Mouse (Mus musculus) forebrain, embryonic 12.5 days (tissue): Measurements from ENCODE around the gene Atp5d. TPM values are rescaled to one million over a fixed set of nuclear protein-coding genes. Genes with fewer than 3 reads are reported as not detected.

Experiments used
- ATAC-seq: fragments of 200-750 bp; cut with Nextera tagmentation; 2 replicates; pipeline ENCODE4 v1.8.0; 2017; ENCODE audit warnings: moderate TSS enrichment; ENCODE audit not compliant: low FRiP score
- H3K27ac ChIP-seq: fragments of 300-500 bp; sonication (generic); 2 replicates; pipeline ENCODE4 v1.5.1; 2016; ENCODE audit warnings: mild to moderate bottlenecking
- H3K27me3 ChIP-seq: fragments of 300-500 bp; sonication (generic); 2 replicates; pipeline ENCODE4 v1.6.1; 2016; ENCODE audit warnings: mild to moderate bottlenecking
- H3K36me3 ChIP-seq: fragments of 300-500 bp; sonication (generic); replicated peaks from 2 replicates; pipeline ENCODE4 v1.6.1; 2016; ENCODE audit warnings: mild to moderate bottlenecking
- H3K4me1 ChIP-seq: fragments of 300-500 bp; sonication (generic); 2 replicates; pipeline ENCODE4 v1.6.1; 2016
- H3K4me2 ChIP-seq: fragments of 300-500 bp; sonication (generic); 2 replicates; pipeline ENCODE4 v1.6.1; 2016; ENCODE audit warnings: mild to moderate bottlenecking, moderate library complexity
- H3K4me3 ChIP-seq: fragments of 300-500 bp; sonication (generic); replicated peaks from 2 replicates; pipeline ENCODE4 v1.5.1; 2016; ENCODE audit warnings: mild to moderate bottlenecking
- H3K9ac ChIP-seq: fragments of 300-500 bp; sonication (generic); 2 replicates; pipeline ENCODE4 v1.6.1; 2016; ENCODE audit warnings: mild to moderate bottlenecking
- H3K9me3 ChIP-seq: fragments of 300-500 bp; sonication (generic); 2 replicates; pipeline ENCODE4 v1.6.1; 2016
- WGBS: fragments of 180-500 bp; shearing (Covaris S2); methylation state at CpG from one replicate; pipeline ENCODE4 v1.1.7; 2016; 5-methylcytosine and 5-hydroxymethylcytosine counted together
- polyA plus RNA-seq: library from polyadenylated mRNA; unstranded; fragments of >200 nt; fragmentation: Nextera tagmentation; extraction: Ambion mirVana; gene quantifications from 2 replicates; pipeline ENCODE4 v1.2.1, GENCODE M21; 2016

Atp5d gene
- polyA plus RNA-seq, 1 experiment from 2014 or later, result 428 TPM

DNA sequence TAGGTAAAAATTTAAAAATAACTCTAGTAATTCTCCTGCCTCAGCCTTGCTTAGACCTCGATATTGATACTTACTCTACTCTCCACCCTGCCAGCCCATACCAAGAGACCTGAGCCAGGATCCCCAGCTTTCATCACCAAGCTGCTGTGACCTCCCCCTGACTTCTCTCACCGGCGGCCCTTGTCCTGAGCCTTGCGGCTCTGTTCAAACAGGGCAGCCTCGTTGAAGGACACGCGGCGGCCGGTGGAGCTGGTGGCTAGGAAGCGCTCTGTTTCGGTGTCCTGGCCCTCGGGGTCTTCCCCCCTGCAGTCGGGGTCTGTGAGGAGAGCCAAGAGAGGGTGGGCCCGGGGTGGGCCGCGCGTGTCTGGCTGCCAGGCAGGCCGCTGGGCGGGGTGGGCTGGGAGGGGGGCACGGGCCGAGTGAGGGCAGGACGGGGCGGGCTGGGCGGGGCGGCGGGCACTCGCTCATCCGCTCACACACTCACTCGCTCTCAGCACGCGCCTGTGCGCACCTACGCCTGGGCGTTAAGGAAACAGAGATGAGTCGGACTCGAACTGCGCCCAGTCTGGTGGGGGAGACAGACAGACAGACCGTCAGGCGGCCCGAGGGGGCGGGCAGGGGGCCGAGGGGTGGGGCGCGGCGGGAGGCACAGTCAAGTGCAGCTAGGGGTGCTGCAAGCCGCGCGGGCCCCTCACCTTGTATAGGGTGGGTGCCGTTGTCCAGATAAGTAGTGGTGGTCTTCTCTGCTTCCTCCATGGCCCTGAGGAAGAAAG is 2.1 kb upstream of the Atp5d start:
- H3K4me2 ChIP-seq, result peak overlapping the region; percentile 95
- H3K9ac ChIP-seq, result no peak overlapping the region
- no peaks in the 10 kb centered on the region for H3K9me3 ChIP-seq
- peaks cover 64% of the 10 kb centered on the region for H3K27me3 ChIP-seq
- H3K36me3 ChIP-seq, result peaks cover 47% of the 10 kb centered on the region
- 0 out of 2 replicates have a peak overlapping the region, but pooled peaks have one; percentile 90 for H3K27ac ChIP-seq
- no peak for ATAC-seq
- peaks cover 57% of the 10 kb centered on the region for H3K4me1 ChIP-seq
- H3K4me3 ChIP-seq, result peak overlapping the region; percentile 72
- WGBS, result 14% methylated on average over 40 of the region's 49 CpGs

DNA sequence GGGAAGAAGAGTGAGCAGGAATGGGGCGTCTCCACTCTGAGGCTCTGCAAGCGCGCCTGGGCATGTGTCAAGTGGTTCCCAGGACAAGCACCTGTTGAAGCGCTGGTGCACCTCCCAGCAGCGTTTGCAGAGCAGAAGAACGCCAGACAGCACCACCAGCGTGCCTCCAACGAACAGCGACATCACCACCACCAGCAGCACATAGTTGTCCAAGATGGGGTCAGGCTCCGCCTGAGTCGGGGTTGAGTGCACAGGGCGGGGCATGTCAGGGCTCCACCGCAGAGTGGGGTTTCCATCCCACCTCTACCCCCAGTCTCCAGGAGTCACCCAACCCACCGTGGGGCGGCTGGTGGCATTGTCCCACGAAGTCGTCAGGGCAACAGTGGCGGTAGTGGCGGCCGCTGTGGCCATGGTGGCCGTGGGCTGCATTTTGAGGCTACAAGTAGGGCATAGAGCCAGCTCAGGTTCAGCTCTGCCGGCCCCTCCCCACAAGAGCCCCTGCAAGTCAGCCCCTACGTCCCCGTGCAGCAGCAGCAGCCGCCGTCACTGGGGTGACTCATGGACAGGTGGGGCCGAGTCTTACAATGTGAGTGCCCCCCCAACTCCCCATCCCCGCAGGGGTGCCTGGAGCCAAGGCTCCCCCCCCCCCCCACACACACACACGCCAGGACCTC is 1.3 kb upstream of the Atp5d start:
- Histone ChIP-seq H3K9me3 (no peaks in the 10 kb centered on the region), H3K4me3 (peak overlapping the region; percentile 72), H3K27me3 (peaks cover 59% of the 10 kb centered on the region), H3K4me1 (peaks cover 56% of the 10 kb centered on the region), H3K4me2 (peak overlapping the region; percentile 95), H3K9ac (peak overlapping the region; percentile 91), H3K27ac (peak overlapping the region; percentile 90), H3K36me3 (peaks cover 41% of the 10 kb centered on the region)
- no peak for ATAC-seq
- WGBS, result 4% methylated on average over 27 of the region's 29 CpGs

DNA sequence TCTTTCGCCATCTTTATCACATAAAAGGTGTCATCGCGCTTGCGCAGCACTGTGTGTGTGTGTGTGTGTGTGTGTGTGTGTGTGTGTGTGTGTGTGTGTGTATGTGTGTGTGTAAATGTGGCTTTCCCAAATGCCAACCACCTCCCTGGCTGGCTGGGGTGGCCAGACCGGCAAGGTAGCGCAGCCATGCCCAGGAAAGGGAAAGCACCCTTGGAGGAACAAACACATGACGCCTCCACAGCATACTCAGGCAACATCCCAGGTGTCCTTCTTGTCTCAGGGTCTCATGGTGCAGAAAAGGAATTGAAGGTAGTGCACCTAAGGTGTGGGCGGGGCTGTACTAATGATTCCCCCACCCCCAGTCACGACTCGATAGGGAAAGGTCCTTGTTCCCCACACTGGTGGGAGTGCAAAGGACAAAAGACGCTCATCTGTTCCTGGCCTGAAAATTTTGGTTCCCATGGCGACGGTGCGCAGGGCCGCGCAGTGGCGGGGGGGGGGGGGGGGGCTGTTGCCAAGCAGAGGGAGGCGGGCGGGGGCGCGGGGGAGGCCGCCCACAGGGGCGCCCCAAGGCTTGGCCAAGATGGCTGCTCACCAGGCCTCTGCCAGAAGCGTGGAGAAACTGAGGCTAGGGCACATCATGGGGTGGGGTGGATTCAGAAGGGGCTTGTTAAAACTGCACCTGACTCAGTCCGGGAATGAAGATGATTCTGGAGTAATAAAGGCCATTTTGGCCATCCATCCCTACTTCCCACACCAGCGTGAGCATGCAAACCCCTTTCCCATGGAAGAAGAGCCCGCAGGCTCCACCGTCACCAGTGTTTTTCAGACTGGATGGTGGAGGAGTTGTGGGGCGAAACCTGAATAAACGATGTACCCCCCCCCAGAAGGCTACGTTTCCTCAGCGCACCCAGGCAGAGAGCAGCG is 543 bp upstream of the Atp5d start:
- WGBS, result 3% methylated on average over 27 of the region's 33 CpGs
- peaks cover 58% of the 10 kb centered on the region for H3K4me1 ChIP-seq
- H3K4me3 ChIP-seq, result peak overlapping the region; percentile 72
- 0 out of 2 replicates have a peak, but pooled peaks have one; percentile 3 for ATAC-seq
- peaks cover 51% of the 10 kb centered on the region for H3K27me3 ChIP-seq
- H3K27ac ChIP-seq, result peak overlapping the region; percentile 90
- H3K9ac ChIP-seq, result peak overlapping the region; percentile 91
- H3K36me3 ChIP-seq, result peaks cover 33% of the 10 kb centered on the region
- H3K9me3 ChIP-seq, result no peaks in the 10 kb centered on the region
- H3K4me2 ChIP-seq, result peak overlapping the region; percentile 95

DNA sequence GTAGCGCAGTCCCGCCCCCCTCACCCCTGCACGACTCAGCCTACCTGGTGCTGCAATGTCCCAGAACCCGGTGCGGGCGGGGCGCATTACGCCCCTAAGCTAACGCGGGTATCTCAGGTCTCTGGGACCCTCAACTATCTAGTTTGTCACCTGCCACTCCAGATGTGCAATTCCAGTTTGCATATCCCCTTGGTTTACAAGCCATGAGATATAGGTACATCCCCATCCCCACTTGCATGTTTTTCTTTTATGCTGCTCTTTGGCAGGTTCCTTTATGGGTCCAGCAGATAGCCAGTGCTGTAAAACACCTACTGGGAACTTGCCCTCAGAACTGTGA is 975 bp downstream of the Atp5d start:
- Histone ChIP-seq H3K27me3 (peaks cover 45% of the 10 kb centered on the region), H3K4me3 (peak overlapping the region; percentile 72), H3K9me3 (no peaks in the 10 kb centered on the region), H3K36me3 (peaks cover 31% of the 10 kb centered on the region), H3K4me1 (peaks cover 70% of the 10 kb centered on the region), H3K27ac (peak overlapping the region; percentile 90), H3K4me2 (peak overlapping the region; percentile 95), H3K9ac (peak overlapping the region; percentile 91)
- no peak for ATAC-seq
- 0% methylated on average over 9 of the region's 10 CpGs for WGBS

DNA sequence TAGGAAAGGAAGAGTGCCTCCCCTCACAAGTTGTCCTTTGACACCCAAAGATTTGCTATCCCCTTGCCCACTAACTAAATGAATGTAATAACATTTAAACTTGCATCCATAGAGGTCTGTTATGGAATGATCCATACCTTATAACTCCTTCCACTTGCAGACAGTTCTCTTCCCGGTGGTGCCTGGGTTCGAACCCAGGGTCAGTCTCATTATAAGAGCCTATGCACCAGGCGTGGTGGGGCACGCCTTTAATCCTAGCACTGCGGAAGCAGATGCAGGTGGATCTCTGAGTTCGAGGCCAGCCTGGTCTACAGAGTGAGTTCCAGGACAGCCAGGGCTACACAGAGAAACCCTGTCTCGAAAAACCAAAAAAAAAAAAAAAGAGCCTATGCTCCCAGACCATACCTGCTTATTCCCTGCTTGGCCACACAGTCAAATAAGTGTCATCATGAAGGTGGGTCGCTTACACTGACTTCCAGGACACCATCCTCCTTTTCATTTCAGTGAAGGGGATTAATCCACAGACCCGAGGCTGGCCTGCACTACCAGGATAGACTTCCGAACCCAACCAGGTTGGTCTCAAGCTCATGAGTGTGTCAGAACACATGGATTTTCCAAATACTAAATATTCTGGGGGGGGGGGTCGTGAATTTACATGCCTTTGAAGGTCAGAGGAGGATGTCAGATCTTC is 1.7 kb downstream of the Atp5d start:
- Histone ChIP-seq H3K27me3 (peaks cover 38% of the 10 kb centered on the region), H3K4me1 (peaks cover 73% of the 10 kb centered on the region), H3K27ac (no peak overlapping the region), H3K9ac (0 out of 2 replicates have a peak overlapping the region, but pooled peaks have one; percentile 51), H3K9me3 (no peaks in the 10 kb centered on the region), H3K4me3 (peak overlapping the region; percentile 72; the same call in 1 of the 2 replicates), H3K4me2 (0 out of 2 replicates have a peak overlapping the region, but pooled peaks have one; percentile 89), H3K36me3 (peaks cover 31% of the 10 kb centered on the region)
- 78% methylated on average over 11 of the region's 11 CpGs for WGBS
- ATAC-seq, result no peak

DNA sequence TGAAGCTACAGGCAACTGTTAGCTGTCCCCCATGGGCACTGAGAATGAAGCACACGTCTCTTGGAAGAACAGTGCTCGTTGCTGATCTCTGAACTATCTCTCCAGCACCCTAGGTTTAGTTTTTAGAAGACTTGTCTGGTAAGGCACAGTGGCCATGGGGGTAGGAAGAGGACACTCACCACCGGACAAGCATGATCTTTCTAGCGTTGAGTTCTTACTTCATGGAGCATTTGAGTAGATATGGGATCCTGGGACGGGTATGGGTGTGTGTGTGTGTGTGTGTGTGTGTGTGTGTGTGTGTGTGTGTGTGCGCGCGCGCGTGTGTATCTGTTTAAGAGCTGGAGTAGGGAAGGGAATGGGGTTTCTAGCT is 2.2 kb downstream of the Atp5d start, which contains the start of gene Cbarp:
Cbarp (minus strand) TSS at position 170 of the 370 bp plus-strand sequence.
- peak within 1 kb of the TSS; percentile 90 for H3K27ac ChIP-seq
- peak within 1 kb of the TSS; percentile 72 for H3K4me3 ChIP-seq
- 76% methylated on average over 10 of the region's 10 CpGs for WGBS
- H3K9me3 ChIP-seq, result no peaks in the 10 kb centered on the region
- H3K9ac ChIP-seq, result peak within 1 kb of the TSS; percentile 51
- H3K36me3 ChIP-seq, result peaks cover 31% of the 10 kb centered on the region
- H3K4me2 ChIP-seq, result peak within 1 kb of the TSS; percentile 95
- no peak for ATAC-seq
- H3K27me3 ChIP-seq, result peaks cover 33% of the 10 kb centered on the region
- peaks cover 78% of the 10 kb centered on the region for H3K4me1 ChIP-seq

DNA sequence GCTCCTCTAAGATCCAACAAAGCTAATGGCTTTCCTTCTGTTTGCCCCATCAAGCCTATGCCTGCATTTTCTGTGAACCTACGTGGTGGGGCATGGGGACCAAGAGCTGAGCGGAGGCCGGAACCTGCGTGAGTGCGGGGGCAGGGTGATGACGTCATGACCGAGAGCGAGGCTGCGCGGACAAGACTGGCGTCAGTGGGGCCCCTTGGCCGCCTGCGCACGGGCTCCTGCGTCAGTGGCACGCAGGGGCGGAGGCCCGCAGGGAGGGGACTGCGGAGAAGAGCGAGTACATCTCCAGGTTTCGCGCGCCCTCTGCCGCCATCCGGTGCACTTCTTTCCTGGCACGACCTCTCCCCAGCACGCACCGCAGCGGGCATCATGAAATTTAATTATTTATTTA is 2.8 kb downstream of the Atp5d start:
- Histone ChIP-seq H3K4me2 (peak overlapping the region; percentile 89), H3K4me3 (peak overlapping the region; percentile 65), H3K27me3 (peaks cover 27% of the 10 kb centered on the region), H3K9ac (peak overlapping the region; percentile 51), H3K36me3 (peaks cover 31% of the 10 kb centered on the region), H3K9me3 (no peaks in the 10 kb centered on the region), H3K4me1 (peaks cover 82% of the 10 kb centered on the region), H3K27ac (peak overlapping the region; percentile 82)
- WGBS, result under 1% methylated on average over 29 of the region's 29 CpGs
- ATAC-seq, result peak; percentile 51

DNA sequence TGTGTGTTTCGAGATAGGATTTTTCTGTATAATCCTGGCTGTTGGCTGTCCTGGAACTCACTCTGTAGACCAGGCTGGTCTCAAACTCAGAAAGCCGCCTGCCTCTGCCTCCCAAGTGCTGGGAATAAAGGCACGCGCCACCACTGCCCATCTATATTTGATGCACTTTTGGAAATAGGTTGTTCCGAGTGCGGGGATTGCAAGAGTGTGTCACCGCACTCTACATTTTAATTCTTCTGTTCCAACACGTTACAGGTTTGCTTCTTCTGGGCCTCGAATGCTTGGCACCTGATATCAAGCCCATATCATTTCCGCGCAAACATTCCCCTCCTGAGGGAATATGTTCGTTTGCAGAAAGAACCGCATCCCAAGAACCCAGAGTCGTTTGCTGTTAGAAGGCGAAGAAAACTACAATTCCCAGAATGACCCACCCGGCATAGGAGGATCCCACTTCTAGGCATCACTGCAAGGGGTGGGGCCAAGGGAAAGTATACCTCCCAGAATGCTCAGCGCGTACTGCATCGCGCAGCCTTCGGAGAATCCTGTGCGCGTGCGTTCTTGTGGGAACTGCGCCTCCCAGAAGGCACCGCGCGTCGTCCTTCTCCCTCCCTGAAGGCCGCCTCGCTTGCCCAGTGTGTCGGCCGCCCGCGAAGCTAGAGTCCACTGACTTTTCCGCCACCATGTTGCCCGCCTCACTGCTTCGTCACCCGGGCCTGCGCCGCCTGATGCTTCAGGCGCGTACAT is 3.5 kb downstream of the Atp5d start:
- Histone ChIP-seq H3K4me2 (peak overlapping the region; percentile 89), H3K27ac (peak overlapping the region; percentile 82), H3K9ac (peak overlapping the region; percentile 81), H3K4me1 (peaks cover 81% of the 10 kb centered on the region), H3K36me3 (peaks cover 34% of the 10 kb centered on the region), H3K27me3 (peaks cover 20% of the 10 kb centered on the region), H3K9me3 (no peaks in the 10 kb centered on the region), H3K4me3 (peak overlapping the region; percentile 65)
- 1% methylated on average over 43 of the region's 43 CpGs for WGBS
- peak; percentile 83 for ATAC-seq

DNA sequence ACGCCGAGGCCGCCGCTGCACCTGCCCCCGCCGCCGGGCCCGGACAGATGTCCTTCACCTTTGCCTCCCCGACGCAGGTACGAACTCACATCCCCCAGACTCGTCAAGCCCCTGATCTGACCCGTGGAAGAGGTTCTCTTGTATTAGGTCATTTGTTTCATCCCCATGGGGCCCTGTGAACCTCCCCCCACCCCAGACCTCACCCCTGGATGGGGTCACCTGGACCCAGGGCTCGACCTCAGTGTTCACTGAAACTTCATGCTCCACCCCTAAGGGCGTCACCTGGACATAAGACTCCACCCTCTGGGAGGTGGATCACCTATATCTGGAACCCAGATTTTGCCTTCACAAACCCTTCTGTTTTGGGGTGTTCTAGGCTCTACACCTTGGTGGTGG is 4.1 kb downstream of the Atp5d start:
- peak overlapping the region; percentile 75 for H3K27ac ChIP-seq
- H3K4me1 ChIP-seq, result peaks cover 81% of the 10 kb centered on the region
- under 1% methylated on average over 15 of the region's 15 CpGs for WGBS

DNA sequence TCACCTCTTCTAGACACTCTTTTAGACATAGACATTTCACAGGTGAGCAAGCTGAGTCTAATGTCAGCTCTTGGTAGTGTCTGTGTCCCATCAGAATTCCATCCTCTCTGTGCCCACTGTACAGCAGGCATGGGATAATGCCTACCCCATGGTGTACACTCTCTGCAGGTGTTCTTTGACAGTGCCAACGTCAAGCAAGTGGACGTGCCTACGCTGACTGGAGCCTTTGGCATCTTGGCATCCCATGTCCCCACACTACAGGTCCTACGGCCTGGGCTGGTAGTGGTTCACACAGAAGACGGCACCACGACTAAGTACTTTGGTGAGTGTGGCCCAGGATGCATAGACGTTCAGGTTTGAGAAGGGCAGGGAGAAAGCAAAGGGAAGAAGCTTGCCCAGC is 5.2 kb downstream of the Atp5d start:
- Histone ChIP-seq H3K4me1 (peaks cover 76% of the 10 kb centered on the region), H3K9me3 (no peaks in the 10 kb centered on the region), H3K27me3 (peaks cover 7% of the 10 kb centered on the region; the same call in 1 of the 2 replicates), H3K4me2 (0 out of 2 replicates have a peak overlapping the region, but pooled peaks have one; percentile 89), H3K27ac (no peak overlapping the region), H3K36me3 (peaks cover 34% of the 10 kb centered on the region), H3K4me3 (0 out of 2 replicates have a peak overlapping the region, but pooled peaks have one; percentile 10), H3K9ac (no peak overlapping the region)
- no peak for ATAC-seq
- 92% methylated on average over 7 of the region's 7 CpGs for WGBS

More for the DNA sequence above, 4.1 kb downstream of the Atp5d start:
- no peak for ATAC-seq
- H3K36me3 ChIP-seq, result peaks cover 34% of the 10 kb centered on the region
- peak overlapping the region; percentile 89 for H3K4me2 ChIP-seq
- H3K9ac ChIP-seq, result peak overlapping the region; percentile 81
- no peaks in the 10 kb centered on the region for H3K9me3 ChIP-seq
- peak overlapping the region; percentile 65 for H3K4me3 ChIP-seq
- H3K27me3 ChIP-seq, result peaks cover 15% of the 10 kb centered on the region; the same call in 1 of the 2 replicates

DNA sequence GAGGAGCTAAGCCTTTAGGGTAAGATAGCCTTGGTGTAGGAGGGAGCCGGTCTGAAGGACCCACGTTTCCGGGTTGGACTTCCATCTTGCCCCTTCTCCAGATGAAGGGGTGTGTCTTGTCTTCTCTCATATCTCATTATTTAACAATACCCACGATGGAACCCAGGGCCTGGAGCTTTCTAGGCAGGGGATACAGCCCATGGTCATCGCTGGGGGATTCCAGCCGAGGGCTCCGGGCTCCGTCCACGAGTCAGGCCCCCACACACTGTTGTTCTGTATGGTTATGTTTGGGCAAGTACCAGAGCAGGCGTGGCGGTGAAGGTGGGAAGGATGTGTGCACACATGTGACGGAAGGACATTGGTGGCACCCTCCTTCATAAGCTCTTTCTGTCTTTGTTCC is 5.7 kb downstream of the Atp5d start:
- peaks cover 73% of the 10 kb centered on the region for H3K4me1 ChIP-seq
- H3K27me3 ChIP-seq, result peaks cover 7% of the 10 kb centered on the region; the same call in 1 of the 2 replicates
- no peak overlapping the region for H3K27ac ChIP-seq
- 91% methylated on average over 12 of the region's 12 CpGs for WGBS
- no peak for ATAC-seq
- no peaks in the 10 kb centered on the region for H3K9me3 ChIP-seq
- peaks cover 34% of the 10 kb centered on the region for H3K36me3 ChIP-seq
- H3K4me2 ChIP-seq, result no peak overlapping the region
- H3K9ac ChIP-seq, result no peak overlapping the region
- H3K4me3 ChIP-seq, result peak overlapping the region; percentile 10; the same call in 1 of the 2 replicates
